Mouse (Mus musculus): ENCODE results near the gene Ndufv2.
"Not testable (repeated sequence)": the region's sequence is repeated elsewhere in the genome, so short reads cannot be mapped to it uniquely, and the experiment has no call there.

Gene Ndufv2

DNA sequence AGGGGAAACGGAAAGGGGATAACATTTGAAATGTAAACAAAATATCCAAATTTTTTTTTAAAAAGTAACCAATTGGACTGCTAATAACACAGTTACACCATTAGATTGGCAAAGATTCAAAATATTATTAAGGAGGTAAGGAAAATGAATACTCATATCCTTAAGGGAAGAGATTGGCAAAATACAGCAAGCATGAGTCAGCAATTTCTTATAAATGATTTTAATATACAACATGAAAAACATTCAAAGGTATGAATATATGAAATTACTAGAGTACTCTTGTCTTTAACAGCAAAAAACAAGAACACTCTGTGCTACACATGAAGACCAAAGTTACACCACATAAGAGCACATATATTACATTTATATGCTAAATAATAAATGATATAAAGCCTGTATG is 16.3 kb downstream of the Ndufv2 start:
- no peak for DNase-seq (ENCODE audit: low read depth, low spot score)

DNA sequence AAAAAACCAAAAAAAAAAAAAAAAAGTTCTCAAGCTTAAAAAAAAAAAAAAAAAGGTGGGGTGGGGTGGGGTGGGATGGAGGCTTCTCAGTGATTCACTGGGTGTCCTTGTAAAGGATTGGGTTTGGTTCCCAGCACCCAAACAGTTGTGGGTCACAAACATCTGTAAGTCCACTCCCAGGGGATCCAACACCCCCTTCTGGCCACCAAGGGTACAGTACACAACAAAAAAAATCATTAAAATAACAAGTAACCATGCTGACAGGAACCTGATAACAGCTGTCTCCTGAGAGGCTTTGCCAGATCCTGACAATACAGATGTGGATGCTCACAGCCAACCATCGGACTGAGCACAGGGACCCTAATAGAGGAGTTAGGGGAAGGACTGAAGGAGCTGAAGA is 16.9 kb downstream of the Ndufv2 start:
- peak; percentile 31 for DNase-seq (ENCODE audit: low read depth, low spot score)

GRCm38 (mm10) chr17:66077437-66077850 is 23.9 kb downstream of the Ndufv2 start:
- peak; percentile 50 for DNase-seq (ENCODE audit: low read depth, low spot score)

DNA sequence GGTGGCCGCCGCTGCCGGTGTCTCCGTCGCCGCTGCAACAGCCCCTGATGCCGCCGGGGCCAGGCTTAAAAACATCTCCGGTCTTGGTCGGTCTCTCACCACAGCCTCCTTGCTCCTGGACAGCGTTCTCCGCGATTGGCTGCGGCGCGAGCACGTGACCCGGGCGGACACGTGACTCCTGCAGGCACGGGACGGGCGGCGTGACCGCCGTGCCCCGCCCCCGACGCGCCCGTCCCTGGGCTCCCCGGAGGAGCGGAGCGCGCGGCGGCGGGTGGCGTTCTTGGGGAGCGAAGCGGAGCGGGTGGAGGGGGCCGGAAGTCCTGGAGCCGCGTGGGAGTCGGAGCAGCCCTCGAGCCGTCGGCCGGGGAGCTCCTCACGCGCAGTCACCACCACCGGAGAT is 24.4 kb downstream of the Ndufv2 start, which contains the start of gene Ankrd12:
Gene Ankrd12, minus strand, starts transcription at position 156 of the 400 bp plus-strand sequence.
- DNase-seq (ENCODE audit: low read depth, low spot score), result peak; percentile 91

DNA sequence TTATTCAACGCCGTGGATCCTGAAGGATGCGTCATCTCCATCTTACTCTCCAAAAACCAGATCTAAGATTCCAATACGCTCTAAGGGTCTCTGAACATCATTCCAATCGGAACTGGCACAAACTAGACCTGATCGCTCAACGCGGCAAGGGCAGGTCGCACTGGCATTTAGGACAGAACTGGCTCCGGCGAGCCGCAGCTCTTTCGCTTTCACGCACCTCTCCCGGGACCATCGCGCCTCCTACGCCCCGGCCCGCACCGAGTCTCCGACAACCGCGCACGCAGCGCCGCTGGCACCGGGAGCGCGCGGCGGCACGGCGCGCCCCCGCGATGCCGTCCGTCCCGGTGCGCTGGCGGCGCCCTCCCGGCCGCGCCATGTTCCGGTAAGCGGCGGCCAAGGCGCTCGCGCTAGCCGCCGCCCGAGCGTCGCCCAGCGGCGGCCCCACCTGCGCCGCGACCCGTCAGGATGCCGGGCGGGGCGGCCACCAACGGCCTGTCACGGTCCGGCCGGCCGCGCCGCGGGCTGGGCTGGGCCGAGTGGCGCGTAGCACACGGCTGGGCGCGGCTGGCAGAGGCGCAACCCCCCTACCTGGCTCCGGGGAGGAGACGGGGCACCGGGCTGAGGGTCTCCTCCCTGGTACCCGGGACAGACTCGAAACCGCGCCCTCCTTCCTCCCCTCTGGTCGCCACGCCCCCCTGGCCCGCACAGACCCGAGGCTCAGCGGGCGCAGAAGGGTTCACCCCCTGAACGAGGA is 25.0 kb downstream of the Ndufv2 start:
- peak; percentile 53 for DNase-seq (ENCODE audit: low read depth, low spot score)

GRCm38 (mm10) chr17:66075827-66076173 is 25.6 kb downstream of the Ndufv2 start:
- no peak for DNase-seq (ENCODE audit: low read depth, low spot score)

DNA sequence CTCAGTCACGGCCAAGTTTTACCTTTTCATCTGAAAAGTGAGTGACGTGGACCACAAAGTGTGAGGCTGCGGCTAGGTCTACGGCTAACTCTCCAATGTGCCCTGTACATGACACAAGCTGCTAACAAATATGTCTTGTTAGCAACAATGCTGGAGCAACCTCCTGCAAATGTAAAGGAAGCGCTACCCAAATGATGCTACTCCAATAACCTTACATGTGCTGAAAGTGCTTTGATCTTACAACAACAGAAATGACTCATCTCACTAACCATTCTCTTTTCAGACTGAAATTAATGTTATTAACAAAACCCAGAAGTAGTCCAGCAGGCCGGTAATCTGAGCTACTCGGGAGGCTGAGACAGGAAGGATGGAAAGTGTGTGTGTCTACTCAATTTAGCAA is 27.4 kb downstream of the Ndufv2 start:
- DNase-seq (ENCODE audit: low read depth, low spot score), result no peak

- DNase-seq (ENCODE audit: low read depth, low spot score), result not testable (repeated sequence)
Measured at GRCm38 (mm10) chr17:66069036-66069435, 32.3 kb downstream of the Ndufv2 start.

GRCm38 (mm10) chr17:66065115-66065514 is 36.2 kb downstream of the Ndufv2 start:
- no peak for DNase-seq (ENCODE audit: low read depth, low spot score)

DNA sequence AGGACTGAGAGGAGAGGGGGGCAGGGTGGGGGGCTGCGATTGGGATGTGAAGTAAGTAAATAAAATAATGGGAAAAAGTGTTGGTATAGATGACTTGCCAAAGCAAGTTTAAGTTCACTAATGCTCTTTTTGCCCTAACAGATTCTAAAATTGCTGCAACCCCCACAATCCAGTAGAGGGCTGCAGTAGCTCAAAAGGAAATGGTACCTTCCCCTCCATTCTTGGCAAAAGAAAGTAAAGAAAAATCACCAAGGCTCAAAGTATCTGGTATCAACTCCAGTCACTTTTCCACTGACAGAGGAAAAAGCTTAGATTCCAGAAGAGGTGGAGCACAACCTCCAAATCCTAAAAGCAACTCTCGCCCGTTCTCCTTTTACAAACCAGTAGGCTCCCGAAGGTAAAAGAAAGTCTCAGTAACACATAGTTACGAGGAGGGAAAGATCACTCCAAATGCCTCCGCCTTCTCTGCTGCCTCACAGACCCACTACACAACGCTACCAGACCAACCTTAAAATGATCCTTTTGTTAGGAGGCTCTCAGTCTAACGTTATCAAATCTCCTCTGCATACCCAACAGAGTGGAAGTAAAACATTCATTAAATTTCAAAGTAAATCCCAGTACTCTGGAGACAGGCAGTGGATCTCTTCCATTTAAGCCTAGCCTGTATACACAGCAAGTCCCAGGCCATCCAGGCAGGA is 40.0 kb downstream of the Ndufv2 start:
- DNase-seq (ENCODE audit: low read depth, low spot score), result no peak

DNA sequence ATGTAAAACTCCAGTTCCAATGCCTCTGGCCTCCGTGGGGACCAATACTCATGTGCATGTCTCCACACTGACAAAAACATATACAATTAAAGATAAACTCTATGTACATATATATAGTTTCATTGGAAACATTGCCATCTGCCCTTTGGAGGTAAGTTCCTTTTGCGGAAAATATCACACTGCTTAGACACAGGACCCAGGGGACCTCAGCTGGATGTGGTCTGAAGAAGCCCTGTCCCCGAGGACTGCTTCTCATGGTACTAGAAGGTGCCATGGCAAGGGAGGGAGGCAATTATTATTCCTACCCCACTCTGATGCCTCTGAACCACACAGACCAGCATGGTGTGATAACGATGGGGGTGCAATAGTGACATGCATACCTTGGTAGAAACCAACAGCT is 43.2 kb downstream of the Ndufv2 start:
- no peak for DNase-seq (ENCODE audit: low read depth, low spot score)

DNA sequence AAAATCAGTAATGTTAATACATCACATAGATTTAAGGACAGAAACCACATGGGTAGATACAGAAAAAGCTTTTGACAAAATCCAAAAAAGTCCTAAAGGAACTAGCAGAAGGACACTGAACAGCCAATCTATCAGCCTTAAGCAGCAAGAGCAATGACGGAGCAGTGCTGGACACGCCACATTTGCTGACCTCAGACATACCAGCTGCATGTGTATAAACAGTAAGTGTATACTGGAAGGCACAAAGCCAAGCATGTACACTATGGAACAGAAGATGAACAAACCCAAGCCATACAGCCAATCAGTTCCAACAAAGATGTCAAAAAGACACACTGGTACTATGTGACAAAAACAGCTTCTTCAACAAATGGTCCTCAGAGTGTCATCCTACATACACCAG is 44.2 kb downstream of the Ndufv2 start:
- no peak for DNase-seq (ENCODE audit: low read depth, low spot score)

- DNase-seq (ENCODE audit: low read depth, low spot score), result no peak
Measured at GRCm38 (mm10) chr17:66053349-66053748, 48.0 kb downstream of the Ndufv2 start.

- peak; percentile 36 for DNase-seq (ENCODE audit: low read depth, low spot score)
Measured at GRCm38 (mm10) chr17:66048795-66049194, 52.6 kb downstream of the Ndufv2 start.

DNA sequence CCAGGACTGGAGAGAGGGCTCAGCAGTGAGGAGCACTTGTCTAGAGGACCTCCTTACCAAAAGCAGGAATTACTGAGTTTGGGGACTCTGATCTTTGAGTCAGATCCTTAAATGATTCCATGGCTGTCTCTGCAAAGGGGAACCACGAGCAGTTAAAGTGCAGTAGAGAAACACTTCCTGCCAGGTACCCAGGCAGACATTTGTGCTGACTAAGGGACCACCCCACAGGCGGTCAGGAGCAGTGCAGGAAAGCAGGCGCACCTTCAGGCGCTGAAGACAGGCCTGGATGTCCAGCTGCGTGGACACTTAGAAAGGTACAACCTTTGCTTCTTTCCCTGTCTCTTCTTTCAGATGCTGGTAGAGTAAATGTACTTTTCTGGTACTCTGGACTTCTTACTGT is 53.2 kb downstream of the Ndufv2 start:
- DNase-seq (ENCODE audit: low read depth, low spot score), result no peak

- DNase-seq (ENCODE audit: low read depth, low spot score), result not testable (repeated sequence)
Measured at GRCm38 (mm10) chr17:66043679-66044078, 57.7 kb downstream of the Ndufv2 start.

- DNase-seq (ENCODE audit: low read depth, low spot score), result no peak
Measured at GRCm38 (mm10) chr17:66041020-66041419, 60.3 kb downstream of the Ndufv2 start.

DNA sequence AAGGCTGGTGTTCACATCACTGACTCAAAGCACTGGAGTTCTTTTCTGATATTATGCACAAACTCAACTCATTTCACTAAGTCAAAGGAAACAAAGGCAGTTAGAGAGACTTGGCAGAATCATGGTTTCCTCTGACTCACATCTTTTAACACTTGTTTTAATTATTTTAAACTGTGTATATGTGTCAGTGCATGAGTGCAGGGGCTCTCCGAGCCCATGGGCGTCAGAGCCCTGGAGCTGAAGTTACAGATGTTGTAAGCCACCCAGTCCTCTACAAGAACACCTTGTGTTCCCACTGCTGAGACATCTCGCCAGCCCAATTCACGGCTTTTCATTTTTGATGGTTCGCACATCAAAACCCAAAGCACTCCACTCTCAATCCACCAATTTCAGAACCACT is 68.1 kb downstream of the Ndufv2 start:
- DNase-seq (ENCODE audit: low read depth, low spot score), result no peak

- DNase-seq (ENCODE audit: low read depth, low spot score), result no peak
Measured at GRCm38 (mm10) chr17:66031991-66032390, 69.4 kb downstream of the Ndufv2 start.
